Mouse (Mus musculus) C2C12 (cell line): ENCODE measurements at regions not wholly inside any gene's neighbourhood (a gene's known extent, or its start where the extent isn't known, plus 50 kb on each side); places are given as distances from the start of the nearest gene placed in this dataset.
A peak's percentile ranks its signal among the peaks of the same experiment; 100 is the strongest.

Experiments
- H3K27me3 ChIP-seq: one replicate; pipeline ENCODE4 v1.6.1; 2011; ENCODE audit not compliant: control insufficient read depth, insufficient read depth, insufficient read length
- H3K36me3 ChIP-seq: one replicate; pipeline ENCODE4 v1.6.1; 2011; ENCODE audit not compliant: control insufficient read depth, insufficient read depth
- H3K4me3 ChIP-seq: one replicate; pipeline ENCODE4 v1.5.1; 2011; ENCODE audit warnings: mild to moderate bottlenecking, control low read depth; ENCODE audit not compliant: poor library complexity, insufficient read depth, severe bottlenecking
- H3K79me2 ChIP-seq: one replicate; pipeline ENCODE4 v1.6.1; 2011; ENCODE audit not compliant: control insufficient read depth, insufficient read depth
- H3K79me3 ChIP-seq: one replicate; pipeline ENCODE4 v1.6.1; 2011; ENCODE audit warnings: low read depth, control low read depth
- H3ac ChIP-seq: one replicate; pipeline ENCODE3; 2011; ENCODE audit warnings: low read depth; ENCODE audit not compliant: control insufficient read depth, insufficient read length
- CEBPB ChIP-seq: IDR thresholded peaks from one replicate; pipeline ENCODE4 v1.6.1; 2011; ENCODE audit warnings: low read depth, mild to moderate bottlenecking, control low read depth, moderate library complexity
- CTCF ChIP-seq: IDR thresholded peaks from one replicate; pipeline ENCODE4 v1.5.1; 2011; ENCODE audit not compliant: control insufficient read depth, insufficient read depth, insufficient read length
- FOSL1 ChIP-seq: IDR thresholded peaks from one replicate; pipeline ENCODE4 v1.8.0; 2011; ENCODE audit warnings: mild to moderate bottlenecking, low read length; ENCODE audit not compliant: poor library complexity, insufficient read depth, severe bottlenecking
- MAX ChIP-seq: IDR thresholded peaks from one replicate; pipeline ENCODE4 v1.6.1; 2011; ENCODE audit warnings: mild to moderate bottlenecking, control low read depth
- MYOD1 ChIP-seq: IDR thresholded peaks from one replicate; pipeline ENCODE4 v1.6.1; 2011; ENCODE audit warnings: low read depth; ENCODE audit not compliant: control insufficient read depth, insufficient read length
- MYOG ChIP-seq: IDR thresholded peaks from one replicate; pipeline ENCODE4 v1.6.1; 2011; ENCODE audit not compliant: control insufficient read depth, insufficient read length; ENCODE audit errors: extremely low read depth
- USF1 ChIP-seq: IDR thresholded peaks from one replicate; pipeline ENCODE4 v1.6.1; 2011; ENCODE audit warnings: low read depth, mild to moderate bottlenecking, control low read depth, moderate library complexity

DNA sequence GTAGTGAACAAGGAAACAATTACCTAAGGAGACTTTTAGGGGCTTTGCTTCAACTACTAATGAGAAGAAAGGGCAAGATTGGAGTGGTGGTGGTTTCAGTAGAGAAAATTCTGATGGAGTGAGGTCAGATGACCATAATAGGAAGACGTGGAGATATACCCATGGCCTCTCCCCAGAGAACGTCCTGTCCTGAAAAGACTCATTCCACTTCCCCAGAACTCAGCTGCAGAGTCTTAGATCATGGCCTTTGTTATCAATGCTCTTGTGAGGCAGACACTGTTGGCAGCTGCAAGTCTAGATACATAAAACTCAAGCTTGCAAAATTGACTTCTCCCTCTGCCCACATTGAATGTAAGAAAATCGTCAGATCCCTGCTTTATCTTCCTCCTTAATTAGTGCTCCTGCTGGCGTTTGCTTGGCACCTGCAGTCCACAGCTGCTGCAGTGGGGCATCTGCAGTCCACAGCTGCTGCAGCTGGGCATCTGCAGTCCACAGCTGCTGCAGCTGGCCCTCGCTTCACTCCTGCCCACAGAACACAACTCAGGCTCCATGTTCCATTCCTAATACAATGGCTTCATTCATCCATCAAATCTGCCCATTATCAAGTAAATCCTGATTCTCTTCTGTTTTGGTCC lies 162.5 kb downstream of the Cxcl12 start:
- no peak for TF ChIP-seq USF1
- no peak for TF ChIP-seq MAX
- TF ChIP-seq MYOG: no peak
- TF ChIP-seq CTCF: no peak
- peak; percentile 98 for TF ChIP-seq MYOD1
- no peak for TF ChIP-seq CEBPB
- TF ChIP-seq FOSL1: no peak
- no peaks in the 10 kb centered on the region for H3K36me3 ChIP-seq
- no peaks in the 10 kb centered on the region for H3K27me3 ChIP-seq
- H3K79me3 ChIP-seq: no peaks in the 10 kb centered on the region
- H3ac ChIP-seq: no peak overlapping the region
- H3K79me2 ChIP-seq: no peaks in the 10 kb centered on the region
- H3K4me3 ChIP-seq: no peak overlapping the region

DNA sequence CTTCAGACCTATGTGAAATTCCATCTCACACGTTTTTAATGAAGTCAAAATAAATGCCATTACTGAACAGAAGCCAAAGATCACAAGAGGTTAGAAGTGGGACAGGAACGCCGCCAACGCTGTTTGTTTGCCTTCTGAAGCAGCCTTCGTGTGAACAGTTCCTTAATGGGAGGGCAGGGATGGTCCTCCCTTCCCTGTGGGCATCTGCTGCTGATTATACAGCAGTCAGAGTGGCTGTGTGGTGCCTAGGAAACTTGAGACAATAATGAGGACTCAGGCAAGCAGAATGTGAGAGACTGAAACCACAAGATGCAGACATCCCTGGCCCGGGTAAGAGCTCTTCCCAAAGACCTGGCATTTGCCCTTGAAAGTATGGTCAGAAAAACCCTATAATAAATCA lies 164.3 kb downstream of the Cxcl12 start:
- no peak overlapping the region for H3K4me3 ChIP-seq
- no peaks in the 10 kb centered on the region for H3K79me3 ChIP-seq
- no peaks in the 10 kb centered on the region for H3K79me2 ChIP-seq
- no peak for TF ChIP-seq MAX
- TF ChIP-seq CTCF: no peak
- peak; percentile 38 for TF ChIP-seq MYOD1
- TF ChIP-seq CEBPB: no peak
- no peak for TF ChIP-seq FOSL1
- no peaks in the 10 kb centered on the region for H3K36me3 ChIP-seq
- no peaks in the 10 kb centered on the region for H3K27me3 ChIP-seq
- H3ac ChIP-seq: no peak overlapping the region

DNA sequence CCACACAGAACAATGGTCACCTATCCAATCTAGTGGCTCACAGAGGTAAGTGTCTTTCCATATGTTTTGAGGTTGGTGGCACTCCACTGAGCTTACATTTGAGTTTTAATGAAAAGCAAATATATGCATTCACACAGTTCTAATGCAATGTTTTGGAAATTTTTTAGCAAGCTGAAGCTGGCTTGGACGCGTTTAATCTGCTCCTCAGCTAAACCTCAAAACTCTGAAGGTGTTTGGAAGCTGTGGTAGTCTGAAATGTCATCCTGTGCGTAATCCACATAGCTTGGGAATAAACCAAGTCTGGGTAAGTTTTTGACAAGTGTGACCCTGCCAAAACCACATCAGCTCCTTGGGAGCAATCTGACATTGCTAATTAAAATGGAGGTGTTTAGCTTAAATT lies 173.8 kb downstream of the Cxcl12 start:
- Histone ChIP-seq H3K79me2 (no peaks in the 10 kb centered on the region), H3K79me3 (no peaks in the 10 kb centered on the region), H3K36me3 (no peaks in the 10 kb centered on the region), H3K4me3 (no peak overlapping the region), H3K27me3 (no peaks in the 10 kb centered on the region), H3ac (no peak overlapping the region)
- no peak for TF ChIP-seq USF1

DNA sequence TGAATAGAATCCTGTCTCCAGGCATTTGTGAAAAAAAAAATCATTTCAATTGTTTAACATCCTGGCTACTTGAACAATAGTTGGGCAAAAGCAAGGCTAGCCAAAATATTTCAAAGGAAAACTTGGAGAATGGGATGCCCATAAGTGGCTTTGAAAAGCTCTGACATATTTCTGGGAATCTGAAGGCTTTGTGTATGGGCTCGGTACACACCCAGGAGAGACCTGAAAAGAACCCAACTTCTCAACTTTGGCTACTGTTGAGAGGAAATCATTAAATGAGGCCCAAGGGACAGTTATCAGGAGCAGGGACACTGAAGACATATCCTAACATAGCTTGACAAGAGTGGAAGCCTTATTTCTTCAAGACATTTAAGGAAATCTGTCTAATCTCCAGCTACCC lies 179.0 kb downstream of the Cxcl12 start:
- Histone ChIP-seq H3K36me3 (no peaks in the 10 kb centered on the region), H3K4me3 (no peak overlapping the region), H3ac (no peak overlapping the region), H3K79me2 (no peaks in the 10 kb centered on the region), H3K27me3 (no peaks in the 10 kb centered on the region), H3K79me3 (no peaks in the 10 kb centered on the region)
- TF ChIP-seq USF1 (no peak), CTCF (no peak), MYOD1 (no peak), FOSL1 (no peak), MAX (no peak)

DNA sequence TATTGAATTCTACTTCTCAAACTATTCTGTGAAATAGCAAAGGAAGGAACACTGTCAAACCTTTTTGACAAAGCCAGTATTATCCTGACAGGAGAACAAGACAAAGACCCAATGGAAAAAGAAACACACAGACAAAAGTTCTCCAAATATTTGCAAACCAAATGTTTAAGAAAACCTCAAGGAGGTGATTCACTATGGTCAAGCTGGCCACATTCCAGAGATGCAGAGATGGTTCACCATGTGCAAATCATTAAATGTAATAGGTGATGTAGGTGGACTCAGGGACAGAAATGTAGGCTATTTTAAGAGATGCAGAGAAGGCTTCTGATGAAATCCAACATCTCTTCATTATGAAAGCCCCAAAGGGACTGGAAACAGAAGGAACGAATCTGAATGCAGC lies 183.5 kb downstream of the Cxcl12 start:
- Histone ChIP-seq H3K36me3 (no peaks in the 10 kb centered on the region), H3K79me3 (no peaks in the 10 kb centered on the region), H3K4me3 (no peak overlapping the region), H3K27me3 (no peaks in the 10 kb centered on the region), H3ac (no peak overlapping the region), H3K79me2 (no peaks in the 10 kb centered on the region)
- TF ChIP-seq MYOG (no peak), MAX (no peak), CTCF (no peak), FOSL1 (peak; percentile 43), MYOD1 (no peak), USF1 (no peak), CEBPB (peak; percentile 12)

DNA sequence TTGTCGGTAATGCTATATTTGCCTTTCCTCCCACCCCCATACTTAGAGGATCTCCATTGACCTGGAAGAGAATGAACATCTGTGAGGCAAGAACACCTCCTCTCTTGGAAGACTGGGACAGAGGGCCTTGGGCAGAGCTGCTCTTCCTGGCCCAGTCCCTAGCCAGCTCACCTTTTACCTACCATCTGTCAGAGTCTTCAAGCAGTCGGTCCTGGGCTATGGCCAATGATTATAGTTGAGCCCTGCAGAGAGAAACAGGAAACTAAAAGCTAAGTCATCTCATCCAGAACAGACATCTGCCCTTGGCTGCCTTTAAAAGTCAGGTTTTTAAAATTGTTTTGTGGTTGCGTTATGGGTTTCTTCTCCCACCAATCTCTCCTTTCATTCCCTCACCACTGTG lies 184.8 kb downstream of the Cxcl12 start:
- H3K4me3 ChIP-seq: no peak overlapping the region
- H3K36me3 ChIP-seq: no peaks in the 10 kb centered on the region
- TF ChIP-seq CTCF: no peak
- TF ChIP-seq MAX: no peak
- no peak for TF ChIP-seq MYOD1
- no peak for TF ChIP-seq FOSL1
- no peaks in the 10 kb centered on the region for H3K79me2 ChIP-seq
- H3ac ChIP-seq: no peak overlapping the region
- no peaks in the 10 kb centered on the region for H3K27me3 ChIP-seq
- H3K79me3 ChIP-seq: no peaks in the 10 kb centered on the region
